Mouse (Mus musculus) adrenal gland, adult (tissue): ENCODE results near the gene Pcyt2.
A peak's percentile ranks its signal among the peaks of the same experiment; 100 is the strongest.
"Not testable (repeated sequence)": the region's sequence is repeated elsewhere in the genome, so short reads cannot be mapped to it uniquely, and the experiment has no call there.

Source experiments
- DNase-seq, 2 experiments: peaks; one replicate each; pipeline ENCODE4 v3.0.0; 2022 to 2023; ENCODE audit warnings: low spot score in 1 of 2; ENCODE audit not compliant: inconsistent age in 2 of 2

The Pcyt2 gene

GRCm38 (mm10) chr11:120583937-120584336, 33.8 kb downstream of the Pcyt2 start:
- DNase-seq, result no peak

DNA sequence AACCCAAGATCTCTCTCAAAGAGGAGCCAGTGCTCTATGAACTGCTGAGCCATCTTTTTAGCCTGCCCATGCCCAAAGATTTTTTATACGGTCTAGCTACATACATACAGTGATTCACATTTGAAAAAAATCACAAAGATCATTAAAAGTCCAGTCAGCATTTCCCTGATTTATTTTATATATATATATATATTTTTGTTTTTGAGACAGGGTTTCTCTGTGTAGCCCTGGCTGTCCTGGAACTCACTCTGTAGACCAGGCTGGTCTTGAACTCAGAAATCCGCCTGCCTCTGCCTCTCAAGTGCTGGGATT, 34.8 kb downstream of the Pcyt2 start:
- not testable (repeated sequence) for DNase-seq

- DNase-seq, result peak; percentile 45 to 80
These were observed 35.3 kb downstream of the Pcyt2 start for GRCm38 (mm10) chr11:120582268-120582981.

DNA sequence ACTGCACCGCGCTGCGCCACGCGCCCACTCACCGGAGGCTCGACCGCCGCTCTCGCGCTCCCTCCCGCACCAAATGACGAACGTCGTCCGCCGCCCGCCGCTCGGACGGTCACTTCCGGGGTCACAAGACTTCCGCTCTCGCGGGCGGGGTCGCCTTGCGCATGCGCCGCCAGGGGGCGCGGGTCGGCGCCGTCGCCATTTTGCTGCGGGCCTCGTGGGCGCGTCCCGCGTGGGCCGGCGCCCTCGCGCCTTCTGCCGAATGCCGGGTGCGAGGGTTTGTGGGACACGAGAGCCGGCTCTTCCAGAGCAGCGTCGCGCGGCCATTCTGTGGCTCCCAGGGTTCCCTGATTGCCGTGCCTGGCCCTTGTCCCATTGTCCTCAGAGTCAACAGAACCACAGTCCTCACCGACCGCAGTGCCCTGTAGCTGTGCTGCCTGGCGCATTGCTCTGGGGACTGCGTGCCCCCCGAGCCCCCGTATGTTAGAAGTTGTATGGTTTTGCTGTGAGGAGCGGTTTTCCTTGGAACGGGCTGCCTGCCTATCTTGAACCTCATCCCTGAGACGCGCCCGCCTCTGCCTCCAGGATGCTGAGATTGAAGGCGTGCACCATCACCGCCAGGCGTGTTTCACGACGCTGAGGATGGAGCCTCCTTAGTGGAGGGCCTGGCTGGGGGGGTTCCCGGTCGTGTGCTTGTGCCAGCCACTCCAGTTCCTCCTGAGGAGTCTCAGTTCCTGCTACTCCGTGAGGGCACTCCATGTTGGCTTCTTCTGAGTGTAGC, 36.1 kb downstream of the Pcyt2 start, which contains the start of gene Arhgdia:
Arhgdia (minus strand) TSS at position 135 of the 778 bp plus-strand sequence.
- peak; percentile 91 to 96 for DNase-seq

DNA sequence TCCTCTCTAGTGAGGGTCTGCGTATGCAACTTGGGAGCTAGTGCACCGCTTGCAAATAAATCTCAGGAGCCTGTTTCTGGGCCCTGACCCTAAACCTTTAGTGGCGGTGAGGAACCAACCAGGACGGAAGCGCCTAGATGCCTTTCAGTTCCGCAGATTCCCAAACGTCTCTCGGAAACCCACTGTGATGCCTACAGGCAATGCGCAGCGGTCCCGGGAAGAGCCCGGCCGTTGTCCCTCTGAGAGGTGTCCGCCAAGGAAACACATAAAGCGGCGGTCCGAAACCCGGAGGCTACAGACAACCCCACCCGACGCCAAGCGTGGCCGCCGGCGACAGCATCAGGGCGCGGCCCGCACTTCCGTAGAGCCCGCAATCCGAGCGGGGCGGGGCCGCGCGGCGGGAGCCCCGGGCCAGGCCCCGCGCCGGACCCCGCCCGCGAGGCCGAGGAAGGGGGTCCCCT, 36.8 kb downstream of the Pcyt2 start:
- DNase-seq, result peak; percentile 50 to 81

GRCm38 (mm10) chr11:120580190-120580589, 37.5 kb downstream of the Pcyt2 start:
- peak; percentile 39 to 63 for DNase-seq

DNA sequence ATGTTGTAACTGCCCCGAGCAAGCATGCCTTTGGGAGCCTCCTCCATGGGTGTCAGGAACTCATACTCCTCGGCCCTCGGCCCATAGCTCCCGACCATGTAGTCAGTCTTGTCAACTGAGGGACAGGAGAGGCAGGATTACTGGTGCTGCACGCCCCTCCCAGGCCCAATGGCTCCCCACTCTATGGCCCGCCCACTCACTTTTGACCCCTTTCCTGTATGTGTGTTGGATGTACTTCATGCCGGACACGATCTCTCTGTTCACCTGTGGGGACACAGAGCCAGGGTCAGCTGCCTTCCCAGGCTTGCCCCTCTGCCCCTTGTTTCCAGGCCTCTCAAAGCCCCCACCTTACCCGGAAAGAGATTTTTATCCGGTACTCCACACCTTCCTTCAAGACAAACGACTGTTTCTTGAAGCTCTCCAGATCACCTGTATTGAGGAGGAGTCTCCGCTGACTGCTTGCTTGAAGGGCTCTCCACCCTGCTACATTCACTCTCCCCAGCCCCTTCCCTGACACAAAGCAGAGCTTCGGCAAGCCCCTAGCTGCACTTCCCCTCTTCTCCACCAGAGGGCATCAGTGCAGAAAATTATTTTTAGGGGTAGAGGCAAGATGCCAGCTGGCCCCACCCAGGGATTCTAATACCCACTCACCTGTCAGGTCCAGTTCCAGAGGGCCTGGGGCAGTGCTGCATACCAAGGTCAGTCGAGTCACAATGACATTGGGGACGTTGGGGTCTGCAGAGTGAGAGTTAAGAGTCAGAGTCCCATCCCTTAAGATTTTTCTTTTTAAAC, 38.2 kb downstream of the Pcyt2 start:
- peak; percentile 68 to 90 for DNase-seq

DNA sequence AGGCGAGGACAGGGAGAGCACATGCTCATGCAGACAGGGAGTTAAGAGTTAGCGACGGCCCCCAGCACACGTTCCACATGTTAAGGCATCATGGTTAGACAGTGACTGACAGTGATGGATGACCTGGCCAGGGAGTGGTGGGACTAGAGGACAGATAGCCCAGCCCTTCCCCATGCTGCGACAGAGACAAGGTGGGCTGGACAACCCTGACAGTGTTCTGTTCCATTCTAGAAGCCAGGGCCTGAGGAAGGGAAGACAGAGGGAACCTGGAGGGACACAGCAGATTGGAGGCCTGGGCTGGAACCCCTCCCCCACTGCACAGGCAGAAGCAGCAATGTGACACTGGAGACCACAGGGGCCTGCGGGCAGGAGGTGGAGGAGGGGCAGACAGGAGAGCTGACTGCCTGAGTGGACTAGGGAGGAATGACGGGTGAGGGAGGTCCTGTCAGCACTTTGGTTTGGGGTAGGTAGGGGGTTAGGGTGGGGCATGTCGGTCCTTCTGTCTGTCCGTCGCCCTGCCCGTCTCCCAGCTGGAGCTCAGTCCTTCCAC, 39.0 kb downstream of the Pcyt2 start:
- peak in 1 of 2 experiments; percentile 39 for DNase-seq

DNA sequence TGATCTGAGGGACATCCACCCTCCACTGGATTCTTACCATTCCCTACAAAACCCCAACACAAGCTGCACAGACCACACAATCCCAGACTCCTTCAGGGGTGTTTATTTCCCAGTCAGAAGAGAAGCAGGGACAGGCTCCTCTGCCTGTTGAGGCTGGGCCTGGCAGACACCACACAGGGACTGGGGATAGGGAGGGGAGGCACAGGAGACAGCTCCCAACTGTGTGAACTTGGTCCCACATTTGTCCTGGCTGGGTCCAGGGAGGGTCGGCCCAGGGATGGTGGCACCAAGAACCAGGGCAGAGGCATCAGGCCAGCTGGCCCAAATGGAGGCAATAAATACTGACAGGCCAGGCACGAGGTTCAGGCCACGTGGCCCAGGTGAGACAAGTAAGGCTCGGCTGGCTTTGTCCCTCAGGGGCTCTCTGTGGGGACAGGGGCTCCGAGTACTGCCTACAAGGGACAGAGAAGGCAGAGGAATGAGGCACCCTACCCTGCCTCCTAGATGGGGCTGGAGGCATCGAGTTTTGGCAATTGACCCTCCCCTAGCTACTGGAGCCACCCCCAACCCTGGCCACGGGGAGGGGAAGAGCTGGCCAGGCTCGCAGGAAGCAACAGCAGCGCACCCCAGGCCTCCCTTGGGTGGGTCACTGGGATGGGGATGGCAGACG, 39.6 kb downstream of the Pcyt2 start:
- peak in 1 of 2 experiments; percentile 45 for DNase-seq

- DNase-seq, result peak in 1 of 2 experiments; percentile 68
These were observed 40.3 kb downstream of the Pcyt2 start for GRCm38 (mm10) chr11:120577211-120578023.

GRCm38 (mm10) chr11:120576365-120576981, 41.3 kb downstream of the Pcyt2 start:
- no peak for DNase-seq

- no peak for DNase-seq
These were observed 41.8 kb downstream of the Pcyt2 start for GRCm38 (mm10) chr11:120575940-120576339.

- DNase-seq, result no peak
These were observed 42.7 kb downstream of the Pcyt2 start for GRCm38 (mm10) chr11:120575046-120575445.

DNA sequence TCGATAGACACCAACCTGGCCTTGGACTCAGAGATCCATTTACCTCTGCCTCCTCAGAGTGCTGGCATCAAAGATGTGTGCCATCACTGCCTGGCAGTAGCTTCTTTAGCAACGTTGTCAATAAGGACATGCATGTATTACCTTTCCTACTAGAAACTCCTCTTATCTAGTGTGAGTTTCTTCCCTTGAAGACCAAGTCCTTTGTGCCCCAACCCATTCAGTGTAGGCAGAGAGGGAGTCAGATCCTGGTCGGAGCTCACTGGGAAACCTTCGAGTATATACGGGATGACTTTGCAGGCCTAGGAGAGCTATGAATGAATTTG, 43.5 kb downstream of the Pcyt2 start:
- DNase-seq, result peak in 1 of 2 experiments; percentile 30

DNA sequence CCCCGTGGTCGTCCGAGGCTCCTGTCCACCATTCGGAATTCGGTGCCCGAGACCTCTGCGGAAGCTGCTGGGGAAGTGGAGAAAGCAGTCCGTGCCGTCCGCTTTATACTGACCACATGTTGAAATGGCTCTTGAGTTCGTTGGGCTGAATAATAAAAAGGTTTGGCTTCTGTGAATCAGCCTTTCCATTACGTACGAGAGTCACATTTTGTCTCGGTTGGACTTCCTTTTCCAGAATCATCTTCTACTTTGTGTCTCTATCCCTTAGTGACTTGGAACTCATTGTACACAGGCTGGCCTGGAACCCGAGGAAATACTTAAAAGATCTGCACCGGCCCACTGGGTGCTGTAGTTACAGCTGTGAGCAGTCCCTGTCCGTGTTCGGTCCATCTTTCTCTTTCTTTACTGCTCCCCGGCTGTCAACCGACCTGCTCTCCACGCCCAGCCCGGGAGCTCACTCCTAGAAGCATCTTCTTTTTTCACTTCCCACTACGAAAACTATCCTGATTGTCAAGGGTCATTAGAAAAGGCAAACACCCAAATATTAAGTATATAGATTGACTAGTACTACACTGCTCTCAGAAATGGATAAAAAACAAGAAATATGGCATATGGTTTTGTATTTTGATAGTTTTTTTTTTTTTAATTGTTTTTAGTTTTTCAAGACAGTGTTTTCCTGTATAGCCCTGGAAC, 44.0 kb downstream of the Pcyt2 start:
- DNase-seq, result no peak

- peak; percentile 100 for DNase-seq
These were observed 44.8 kb downstream of the Pcyt2 start, which contains the start of gene P4hb for GRCm38 (mm10) chr11:120572752-120573584. Gene P4hb, minus strand, starts transcription at chr11:120573253.

GRCm38 (mm10) chr11:120572417-120572751, 45.4 kb downstream of the Pcyt2 start:
- no peak for DNase-seq
